Mouse (Mus musculus) retina, embryonic 14.5 days (tissue): ENCODE data around the gene S100a6.
A peak's percentile ranks its signal among the peaks of the same experiment; 100 is the strongest.

ENCODE experiments used
- DNase-seq: peaks from one replicate; pipeline ENCODE4 v3.0.0-alpha.2; 2015; ENCODE audit warnings: low spot score

Gene S100a6

DNA sequence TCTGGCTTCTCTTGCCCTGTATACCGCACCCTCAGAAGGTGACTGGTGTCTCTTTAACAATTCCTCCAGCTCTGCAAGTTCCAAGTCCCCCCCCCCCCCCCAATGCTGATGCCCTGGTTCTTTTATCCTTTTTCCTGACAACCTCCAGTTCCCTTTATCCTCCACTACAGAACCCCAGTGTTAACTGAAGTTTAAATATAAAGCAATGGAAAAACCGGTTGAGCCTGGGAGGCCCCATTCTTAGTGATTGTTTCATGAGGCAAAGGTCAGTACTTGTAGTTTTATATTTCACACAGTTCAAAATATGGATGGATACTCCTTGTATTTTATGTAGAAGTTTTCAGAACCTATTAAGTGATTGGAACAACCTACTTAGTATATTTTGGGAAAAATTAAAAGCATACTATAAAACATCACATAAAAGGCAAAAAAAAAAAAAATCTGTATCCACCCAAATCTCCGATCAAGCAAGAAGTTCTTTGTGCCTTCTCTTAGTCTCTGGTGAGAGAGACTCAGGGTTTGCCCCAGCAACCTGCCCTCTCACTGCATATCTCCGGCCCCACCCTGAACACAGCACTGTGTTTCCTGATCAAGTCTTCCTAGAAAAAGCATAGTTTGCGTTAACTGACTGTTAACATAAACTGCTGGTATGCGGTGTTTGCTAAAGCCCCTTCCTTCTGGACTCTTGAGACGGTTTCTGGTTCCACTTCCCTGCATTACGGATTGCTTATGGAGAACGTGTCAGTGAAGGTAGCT, 13.8 kb downstream of the S100a6 start:
- no peak for DNase-seq

DNA sequence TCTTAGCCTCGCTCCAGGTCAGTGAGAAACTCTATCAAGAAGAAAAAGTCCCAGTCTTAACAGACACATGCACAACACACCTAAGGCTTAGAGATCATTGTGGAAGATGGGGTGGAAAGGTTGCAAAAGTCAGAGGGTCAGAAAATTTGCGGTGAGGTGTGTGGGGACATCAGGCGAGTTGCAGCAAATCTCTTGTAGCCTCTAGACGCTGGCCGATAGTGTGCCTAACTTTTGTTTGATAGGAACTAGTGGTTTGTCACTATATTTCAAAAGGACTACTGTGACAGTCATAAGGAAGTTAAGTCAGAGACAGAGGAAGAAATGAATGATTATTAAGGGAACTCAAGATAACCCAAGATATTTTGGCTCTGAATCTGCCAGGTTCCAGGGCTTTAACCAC, 14.7 kb downstream of the S100a6 start:
- DNase-seq = no peak

DNA sequence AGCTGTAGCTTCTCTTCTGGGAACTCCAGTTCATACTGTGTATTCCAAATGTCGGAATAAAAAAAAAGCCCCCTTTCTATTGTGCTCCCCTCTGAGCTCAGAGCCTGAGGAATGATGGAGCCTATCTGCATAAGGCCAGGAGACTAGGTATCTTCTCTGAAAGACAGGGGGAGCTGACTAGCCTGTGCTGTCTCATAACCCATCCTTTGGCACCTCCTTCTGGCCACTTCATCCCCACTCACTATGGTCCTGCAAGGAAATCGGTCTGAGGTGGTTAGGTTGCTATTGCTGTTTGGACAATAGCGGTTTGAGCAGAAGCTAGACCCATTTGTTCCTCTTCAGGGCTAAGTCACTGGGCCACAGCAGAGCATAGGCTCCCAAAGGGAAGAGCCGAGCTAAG, 15.1 kb downstream of the S100a6 start:
- peak; percentile 55 for DNase-seq

DNA sequence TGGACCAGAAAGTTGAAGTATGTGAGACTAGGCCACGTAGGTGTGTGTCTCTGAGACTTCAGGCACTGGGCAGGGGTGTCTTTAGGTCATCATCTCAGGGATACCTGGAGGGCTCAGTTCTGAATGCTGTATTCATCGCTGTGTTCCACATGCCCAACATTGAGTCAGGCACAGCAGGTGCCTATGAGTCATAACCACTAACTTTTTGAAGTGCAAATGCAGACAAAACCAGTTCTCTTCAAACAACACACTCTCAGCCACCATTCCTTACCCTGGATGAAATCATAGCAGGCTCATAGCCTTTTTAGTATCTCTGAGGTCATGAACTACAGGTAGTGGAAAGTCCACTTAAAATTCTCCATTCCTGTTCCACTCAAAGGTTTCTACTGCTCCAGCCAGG, 16.6 kb downstream of the S100a6 start:
- DNase-seq = no peak

DNA sequence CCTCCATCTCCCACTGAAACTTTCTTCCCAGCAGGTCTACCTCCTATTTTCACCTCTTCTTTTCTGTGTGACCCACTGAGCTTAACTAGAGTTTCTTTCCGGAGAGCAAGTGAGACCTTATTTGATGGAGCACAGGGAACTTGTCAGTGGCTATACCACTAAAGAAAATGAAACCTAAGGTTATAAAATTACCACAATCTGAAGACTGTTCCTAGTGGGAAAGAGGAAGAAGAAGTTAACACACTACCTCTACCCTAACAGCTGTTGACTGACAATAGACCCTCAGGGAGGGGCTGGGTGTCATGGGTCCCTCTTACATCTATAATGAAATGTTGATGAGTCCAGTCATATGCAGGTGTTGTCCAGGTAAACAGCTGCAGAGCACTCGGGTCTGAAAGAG, 19.3 kb downstream of the S100a6 start:
- no peak for DNase-seq

DNA sequence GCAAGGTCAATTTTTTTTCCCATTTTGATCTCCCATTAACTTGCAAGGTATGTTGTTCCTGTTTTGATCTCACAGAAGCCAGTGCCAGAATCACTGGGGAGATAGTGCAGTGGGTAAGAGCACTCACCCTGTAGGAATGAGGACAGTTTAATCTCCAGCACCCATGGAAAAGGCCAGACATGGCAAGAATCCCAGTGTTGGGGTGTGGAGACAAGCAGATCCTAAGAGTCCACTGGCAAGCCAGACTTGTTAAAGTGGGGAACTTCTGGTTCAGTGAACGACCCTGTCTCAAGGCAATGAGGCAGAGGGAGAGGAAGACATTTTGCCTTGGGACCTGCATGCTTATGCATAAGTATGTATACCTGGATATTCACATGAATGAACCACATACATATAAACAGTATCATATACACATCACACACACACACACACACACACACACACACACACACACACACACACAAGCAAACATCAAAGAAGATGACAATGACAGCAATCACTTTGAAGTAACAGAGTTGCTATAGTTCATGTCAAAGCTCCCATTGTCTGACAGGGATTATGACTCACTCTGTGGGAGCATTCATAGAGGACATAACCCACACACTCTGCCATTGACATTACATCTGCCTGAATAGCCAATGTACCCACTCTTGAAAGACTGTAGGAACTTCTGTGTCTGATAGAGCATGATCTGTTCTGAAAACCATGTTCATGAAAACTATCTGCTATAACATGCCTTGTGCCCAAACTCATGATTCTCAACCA, 26.0 kb downstream of the S100a6 start:
- DNase-seq = no peak

DNA sequence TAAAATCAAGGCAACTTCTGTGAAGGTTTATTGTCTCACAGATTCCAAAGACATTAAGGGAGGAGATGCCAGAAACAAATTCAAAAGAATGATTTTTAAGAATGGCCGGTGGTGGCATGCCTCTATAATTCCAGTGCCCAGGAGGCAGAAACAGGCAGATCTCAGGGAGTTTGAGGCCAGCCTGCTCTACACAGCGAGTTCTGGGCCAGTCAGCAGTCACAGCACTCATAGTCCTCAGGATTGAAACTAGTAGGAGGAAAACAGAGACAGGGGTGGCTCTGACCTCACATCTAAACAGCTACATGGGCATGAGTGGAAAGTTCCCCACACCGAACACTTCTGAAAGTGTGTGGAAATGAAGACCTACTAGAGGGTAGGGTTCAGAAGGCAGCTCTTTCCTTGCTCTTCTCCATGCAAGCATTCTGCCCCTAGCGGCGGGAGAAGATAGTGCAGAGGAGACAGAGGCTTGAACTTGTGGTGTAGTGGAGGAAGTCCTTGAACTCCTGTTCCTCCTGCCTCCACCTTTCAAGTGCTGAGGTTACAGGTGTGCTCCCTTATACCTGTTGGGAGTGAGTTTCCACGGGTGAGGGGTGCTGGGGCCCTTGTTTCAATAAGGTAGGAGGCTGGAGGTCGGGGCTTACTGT, 27.0 kb downstream of the S100a6 start:
- peak; percentile 52 for DNase-seq

DNA sequence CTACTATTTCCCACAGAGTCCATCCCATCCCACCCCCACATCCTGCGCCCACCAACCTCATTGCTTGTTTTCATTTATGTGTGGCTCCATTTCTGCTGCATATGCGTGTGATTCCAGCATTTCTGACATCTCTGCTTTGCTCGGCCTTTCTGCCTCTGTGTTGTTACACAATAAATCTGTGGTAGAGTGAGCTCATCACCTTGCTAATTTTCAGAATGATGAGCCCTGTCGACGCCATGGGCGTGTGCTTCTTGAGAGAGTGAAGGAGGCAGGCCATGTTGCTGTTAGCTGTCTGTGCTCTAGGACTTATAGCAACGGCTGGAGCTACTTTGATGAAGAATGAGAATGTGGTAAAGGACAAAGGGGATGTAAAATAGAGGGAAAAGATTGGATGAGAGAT, 28.3 kb downstream of the S100a6 start:
- DNase-seq = no peak

DNA sequence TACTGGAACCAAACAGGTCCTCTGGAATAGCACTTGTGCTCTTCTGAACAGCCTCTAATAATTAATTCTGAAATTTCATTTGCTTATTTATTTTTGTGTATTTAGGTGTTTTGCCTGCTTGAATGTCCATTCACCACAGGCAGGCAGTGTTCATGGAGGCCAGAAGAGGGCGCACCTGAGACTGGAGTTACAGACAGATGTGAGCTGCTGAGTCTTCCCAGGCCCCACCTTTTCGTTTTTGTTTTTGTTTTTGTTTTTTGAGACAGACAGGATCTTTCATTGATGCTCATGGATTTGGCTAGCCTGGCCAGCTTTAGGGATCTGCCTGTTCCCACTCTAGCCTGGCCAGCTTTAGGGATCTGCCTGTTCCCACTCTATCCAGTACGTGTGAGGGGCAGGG, 31.5 kb downstream of the S100a6 start:
- DNase-seq = peak; percentile 43

DNA sequence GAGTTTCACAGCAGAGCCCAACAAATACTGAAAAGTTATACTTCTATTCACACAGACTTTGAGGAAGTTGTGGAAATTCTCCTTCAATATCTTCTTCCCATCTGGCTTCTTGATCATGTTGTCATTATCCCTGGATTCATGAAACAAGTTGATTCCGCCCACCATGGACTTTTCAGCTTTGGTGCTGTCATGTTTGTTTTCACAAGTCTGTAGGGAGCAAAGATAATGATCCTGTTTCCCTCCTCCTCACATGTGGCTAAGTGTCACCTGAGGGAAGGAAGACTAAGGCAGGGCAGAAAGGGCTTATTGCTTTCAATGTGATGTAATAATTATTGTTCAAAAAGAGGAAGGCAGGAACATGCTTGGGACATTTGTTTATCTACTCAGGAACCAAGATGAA, 34.6 kb downstream of the S100a6 start:
- DNase-seq = no peak

DNA sequence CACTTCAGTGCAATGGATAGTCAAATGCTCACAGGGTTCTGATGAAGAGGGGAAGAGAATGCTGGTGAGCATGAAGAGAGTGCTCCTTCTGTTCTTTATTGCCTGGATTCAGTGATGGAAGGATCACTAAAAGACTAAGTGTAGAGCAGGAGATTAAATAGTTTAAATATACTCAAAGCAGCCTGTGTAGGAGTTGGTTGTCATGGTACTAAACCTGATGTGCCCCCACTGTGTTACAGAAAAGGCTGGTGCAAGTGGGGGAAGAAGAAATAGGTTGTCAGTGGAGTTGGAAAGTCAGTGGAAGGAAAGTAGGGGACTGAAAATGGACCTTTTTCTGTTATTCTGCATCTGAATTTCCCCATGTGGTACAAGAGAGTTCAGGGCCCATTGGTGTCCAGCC, 36.3 kb downstream of the S100a6 start:
- no peak for DNase-seq

DNA sequence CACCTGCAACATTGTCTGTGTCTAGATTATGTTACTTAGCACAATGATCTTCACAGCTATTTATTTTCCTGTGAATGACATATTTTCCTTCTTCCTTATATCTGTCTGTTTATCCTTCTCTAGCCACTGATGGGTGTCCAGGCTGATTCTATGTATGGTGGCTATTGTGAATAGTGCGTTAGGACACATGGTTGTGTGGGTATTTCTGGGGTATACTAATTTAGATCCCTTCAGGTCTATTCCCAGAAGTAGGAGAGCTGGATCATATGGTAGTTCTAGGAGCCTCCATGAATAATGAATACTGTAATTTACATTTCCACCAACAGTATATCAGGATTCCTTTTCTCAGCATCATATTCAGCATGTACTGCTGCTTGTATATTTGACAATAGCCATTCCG, 37.1 kb downstream of the S100a6 start:
- DNase-seq = no peak

DNA sequence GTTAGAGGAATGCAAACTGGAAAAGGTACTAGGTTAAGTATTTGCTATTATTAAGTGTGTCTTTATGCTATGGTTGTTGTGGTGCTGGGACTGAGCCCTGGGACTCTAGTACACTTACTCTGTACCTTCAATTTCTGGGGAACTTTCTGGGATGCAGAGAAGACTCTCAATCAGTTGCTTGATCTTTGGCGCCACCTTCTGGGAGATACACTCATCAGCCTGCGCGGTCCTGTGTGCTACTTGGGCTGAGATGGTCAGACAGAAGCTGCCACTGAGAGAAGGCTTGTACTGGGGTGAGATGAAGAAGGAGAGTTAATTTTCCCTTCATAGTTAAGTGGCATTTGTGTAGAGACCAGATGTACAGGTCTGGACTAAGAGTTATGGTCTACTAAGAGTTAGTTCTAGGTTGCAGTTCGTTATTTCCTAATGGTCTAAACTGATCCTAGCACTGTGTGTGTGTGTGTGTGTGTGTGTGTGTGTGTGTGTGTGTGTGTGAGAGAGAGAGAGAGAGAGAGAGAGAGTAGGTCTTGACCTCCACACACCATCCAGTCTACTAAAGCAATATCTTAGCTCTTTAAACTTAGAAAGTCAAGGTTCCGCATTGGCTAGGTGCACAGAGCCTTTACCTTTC, 40.3 kb downstream of the S100a6 start:
- DNase-seq = peak; percentile 95

DNA sequence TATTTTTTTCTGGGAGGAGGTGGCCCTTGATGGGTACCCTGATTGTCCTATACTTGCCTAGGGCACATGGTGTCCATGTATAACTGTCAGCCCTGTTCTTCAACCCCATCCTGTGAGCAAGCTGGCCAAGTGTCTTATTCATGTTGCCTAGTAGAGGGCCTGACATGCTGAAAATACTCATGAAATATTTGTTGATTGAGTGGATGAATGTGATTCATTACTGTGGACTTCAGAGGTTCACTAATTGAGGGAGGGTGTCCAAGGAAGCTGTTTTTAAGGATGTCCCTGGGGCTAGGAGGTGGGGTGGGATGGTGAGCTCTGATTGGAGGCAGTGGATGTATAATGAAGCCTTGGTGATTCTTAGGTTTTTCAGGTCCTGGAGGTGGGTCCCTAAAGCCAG, 41.0 kb downstream of the S100a6 start, which contains the start of gene S100a7a:
Gene S100a7a (plus strand): TSS at position 301 of the 400 bp plus-strand sequence.
- no peak for DNase-seq

DNA sequence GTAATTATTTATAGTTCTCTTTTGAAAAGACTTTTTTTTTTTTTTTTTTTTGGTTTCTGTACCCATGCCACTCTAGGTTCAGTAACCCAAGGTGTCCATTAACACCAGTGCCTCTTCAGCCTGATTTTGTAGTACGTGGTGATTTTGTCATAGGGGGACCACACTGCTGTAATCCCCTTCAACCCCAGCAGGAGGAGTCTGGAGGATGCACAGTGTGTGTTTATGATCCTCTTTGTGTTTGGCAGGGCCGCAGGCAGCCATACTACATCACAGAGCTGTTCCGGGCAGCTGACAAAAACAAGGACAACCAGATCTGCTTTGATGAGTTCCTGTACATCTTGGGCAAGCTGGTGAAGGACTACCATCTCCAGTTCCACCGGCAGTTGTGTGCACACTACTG, 44.7 kb downstream of the S100a6 start:
- DNase-seq = peak; percentile 12

DNA sequence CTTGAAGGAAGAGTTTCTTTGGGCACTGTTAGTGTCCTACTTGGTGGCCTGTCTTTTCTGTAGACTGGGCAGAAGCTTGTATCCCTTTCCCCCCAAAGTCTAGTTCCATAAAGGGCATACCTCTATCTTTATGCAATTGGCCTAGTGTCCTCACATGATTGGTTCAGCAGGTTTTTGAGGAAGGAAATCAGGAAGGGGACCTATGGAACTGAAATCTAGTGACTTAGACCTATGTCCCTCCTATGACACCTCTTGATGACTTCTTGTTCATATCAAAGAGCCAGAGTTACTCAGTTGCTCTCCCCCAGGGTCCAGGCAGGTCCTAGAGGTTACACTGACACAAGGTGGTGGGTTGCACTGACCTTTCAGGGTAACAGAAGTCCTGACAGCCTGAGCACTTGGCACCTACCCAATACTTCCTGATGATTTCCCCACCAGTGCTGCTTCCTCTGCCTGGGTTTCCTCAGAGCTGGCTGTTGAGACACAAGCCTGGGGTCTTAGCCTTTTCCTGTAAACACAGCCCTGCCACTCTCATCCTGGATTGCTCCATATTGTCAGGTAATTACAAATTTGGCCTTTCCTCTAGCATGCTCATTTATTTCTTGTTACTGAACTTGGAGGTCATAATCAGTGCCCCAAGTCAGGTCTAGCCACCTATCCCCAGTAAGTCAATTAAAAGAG, 46.8 kb downstream of the S100a6 start:
- no peak for DNase-seq

DNA sequence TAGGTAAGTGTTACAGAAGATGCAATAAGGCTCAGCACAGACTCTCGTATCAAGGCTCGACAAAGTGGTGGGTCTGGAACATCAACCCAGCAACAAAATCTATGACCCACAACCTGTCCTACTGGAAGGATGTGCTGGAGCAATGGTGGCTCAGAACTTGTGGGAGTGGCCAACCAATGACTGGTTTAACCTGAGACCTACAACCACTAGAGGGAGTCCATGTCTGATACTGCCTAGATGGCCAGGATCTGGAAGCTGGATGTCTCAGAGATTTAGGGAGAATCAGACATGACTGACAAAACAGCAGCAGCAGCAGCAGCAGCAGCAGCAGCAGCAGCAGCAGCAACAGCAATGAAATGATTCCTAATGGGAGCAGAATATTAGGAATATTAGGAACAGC, 51.5 kb downstream of the S100a6 start:
- DNase-seq = peak; percentile 50

DNA sequence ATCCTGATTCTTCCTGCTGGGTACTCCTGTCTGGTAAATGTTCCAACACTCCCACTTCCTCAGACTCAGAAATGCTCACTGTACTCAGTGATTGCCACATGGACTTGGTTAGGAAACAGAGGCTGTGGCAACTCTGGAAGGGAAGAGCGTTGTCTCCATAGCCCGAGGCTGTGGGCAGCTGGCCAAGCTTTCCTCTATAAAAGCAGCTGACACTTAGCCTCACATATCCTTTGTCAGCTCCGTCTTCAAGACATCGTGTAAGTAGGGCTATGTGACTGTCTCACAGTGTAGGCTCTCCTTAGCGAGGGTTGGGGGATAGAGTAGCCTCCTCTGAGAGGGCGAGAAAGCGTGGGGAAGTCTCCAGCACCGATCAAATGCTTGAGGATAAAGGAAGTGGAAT, 56.2 kb downstream of the S100a6 start, which contains the start of gene S100a8:
Gene S100a8 (plus strand): TSS at position 133 of the 400 bp plus-strand sequence.
- DNase-seq = no peak
